Mouse (Mus musculus) forebrain, embryonic 12.5 days (tissue): Measurements from ENCODE around the gene Agrp. TPM values are rescaled to one million over a fixed set of nuclear protein-coding genes. Genes with fewer than 3 reads are reported as not detected.
A peak's percentile ranks its signal among the peaks of the same experiment; 100 is the strongest.

ENCODE experiments used
- ATAC-seq: fragments of 200-750 bp; cut with Nextera tagmentation; 2 replicates; pipeline ENCODE4 v1.8.0; 2017; ENCODE audit warnings: moderate TSS enrichment; ENCODE audit not compliant: low FRiP score
- H3K27ac ChIP-seq: fragments of 300-500 bp; sonication (generic); 2 replicates; pipeline ENCODE4 v1.5.1; 2016; ENCODE audit warnings: mild to moderate bottlenecking
- H3K27me3 ChIP-seq: fragments of 300-500 bp; sonication (generic); 2 replicates; pipeline ENCODE4 v1.6.1; 2016; ENCODE audit warnings: mild to moderate bottlenecking
- H3K36me3 ChIP-seq: fragments of 300-500 bp; sonication (generic); replicated peaks from 2 replicates; pipeline ENCODE4 v1.6.1; 2016; ENCODE audit warnings: mild to moderate bottlenecking
- H3K4me1 ChIP-seq: fragments of 300-500 bp; sonication (generic); 2 replicates; pipeline ENCODE4 v1.6.1; 2016
- H3K4me2 ChIP-seq: fragments of 300-500 bp; sonication (generic); 2 replicates; pipeline ENCODE4 v1.6.1; 2016; ENCODE audit warnings: mild to moderate bottlenecking, moderate library complexity
- H3K4me3 ChIP-seq: fragments of 300-500 bp; sonication (generic); replicated peaks from 2 replicates; pipeline ENCODE4 v1.5.1; 2016; ENCODE audit warnings: mild to moderate bottlenecking
- H3K9ac ChIP-seq: fragments of 300-500 bp; sonication (generic); 2 replicates; pipeline ENCODE4 v1.6.1; 2016; ENCODE audit warnings: mild to moderate bottlenecking
- H3K9me3 ChIP-seq: fragments of 300-500 bp; sonication (generic); 2 replicates; pipeline ENCODE4 v1.6.1; 2016
- WGBS: fragments of 180-500 bp; shearing (Covaris S2); methylation state at CpG from one replicate; pipeline ENCODE4 v1.1.7; 2016; 5-methylcytosine and 5-hydroxymethylcytosine counted together
- polyA plus RNA-seq: library from polyadenylated mRNA; unstranded; fragments of >200 nt; fragmentation: Nextera tagmentation; extraction: Ambion mirVana; gene quantifications from 2 replicates; pipeline ENCODE4 v1.2.1, GENCODE M21; 2016

Agrp gene
- polyA plus RNA-seq, 1 experiment from 2014 or later = 0.61 TPM

DNA sequence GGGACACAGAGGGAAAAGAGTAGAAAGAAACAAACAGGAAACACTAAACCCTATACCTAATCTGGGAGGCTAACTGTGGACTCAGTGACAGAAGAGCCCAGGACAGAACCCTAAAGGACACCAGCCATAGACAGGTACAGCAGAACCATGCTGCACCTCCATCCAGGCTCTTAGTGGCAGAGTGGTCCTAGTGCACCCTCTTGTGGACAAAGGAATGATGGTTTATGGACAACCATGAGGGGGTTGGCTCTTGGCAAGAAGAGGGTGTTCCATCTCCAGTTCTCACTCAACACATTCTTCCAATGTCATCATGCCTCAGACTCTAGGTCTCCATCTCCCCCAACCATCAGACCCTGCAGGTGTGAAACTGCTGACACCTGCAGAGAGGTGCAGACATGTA, 83.1 kb downstream of the Agrp start:
- Histone ChIP-seq H3K36me3 (peaks cover 4% of the 10 kb centered on the region; the same call in 1 of the 2 replicates), H3K27ac (no peak overlapping the region), H3K4me2 (no peak overlapping the region), H3K9me3 (no peaks in the 10 kb centered on the region), H3K27me3 (no peaks in the 10 kb centered on the region), H3K4me3 (no peak overlapping the region), H3K4me1 (no peaks in the 10 kb centered on the region), H3K9ac (no peak overlapping the region)
- ATAC-seq = peak; percentile 58; the same call in 1 of the 2 replicates

DNA sequence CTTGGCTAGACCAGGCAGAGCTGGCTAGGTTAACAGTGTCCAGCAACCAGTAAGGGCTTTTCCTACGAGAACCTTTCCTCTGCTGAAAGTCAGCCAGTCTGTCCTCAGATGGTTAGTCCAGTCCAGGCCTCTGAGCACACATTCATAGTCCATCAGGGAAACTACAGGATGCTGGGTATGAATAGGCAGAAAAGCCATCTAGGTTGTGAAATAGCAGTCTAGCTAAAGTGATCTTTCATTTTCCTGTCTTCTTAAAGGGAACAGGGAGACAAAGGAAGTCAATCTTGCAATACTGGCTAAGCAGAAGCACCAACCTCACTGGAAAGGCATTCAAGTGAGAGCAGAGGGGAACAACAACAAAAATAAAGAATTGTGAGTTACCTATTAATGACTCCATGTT, 84.4 kb downstream of the Agrp start:
- no peak overlapping the region for H3K4me3 ChIP-seq
- no peak overlapping the region for H3K4me2 ChIP-seq
- no peak overlapping the region for H3K9ac ChIP-seq
- no peak for ATAC-seq
- H3K36me3 ChIP-seq = peaks cover 4% of the 10 kb centered on the region; the same call in 1 of the 2 replicates
- no peaks in the 10 kb centered on the region for H3K27me3 ChIP-seq
- 71% methylated on average over 1 of the region's 1 CpGs for WGBS
- no peak overlapping the region for H3K27ac ChIP-seq
- no peaks in the 10 kb centered on the region for H3K4me1 ChIP-seq
- no peaks in the 10 kb centered on the region for H3K9me3 ChIP-seq

DNA sequence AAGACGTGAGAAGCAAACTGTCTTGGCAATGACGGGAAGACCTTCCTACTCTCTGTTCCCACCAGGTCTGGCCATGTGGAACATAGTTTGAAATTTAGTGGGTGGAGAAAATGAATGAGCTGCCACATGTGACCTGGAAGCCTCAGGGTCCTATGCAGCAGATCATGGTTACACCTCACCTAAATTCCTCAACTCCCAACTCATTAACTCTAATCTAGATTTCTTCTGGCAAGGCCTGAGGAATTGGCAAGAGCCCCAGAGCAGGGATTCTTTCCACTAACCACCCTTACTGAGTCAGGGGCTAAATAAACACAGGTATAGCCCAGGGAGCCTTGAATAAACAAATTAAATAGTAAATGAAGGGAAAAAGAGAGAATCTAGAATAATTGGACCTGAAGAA, 85.2 kb downstream of the Agrp start:
- no peaks in the 10 kb centered on the region for H3K9me3 ChIP-seq
- H3K36me3 ChIP-seq = peaks cover 4% of the 10 kb centered on the region; the same call in 1 of the 2 replicates
- no peaks in the 10 kb centered on the region for H3K4me1 ChIP-seq
- no peak overlapping the region for H3K27ac ChIP-seq
- H3K4me2 ChIP-seq = no peak overlapping the region
- no peaks in the 10 kb centered on the region for H3K27me3 ChIP-seq
- no peak for ATAC-seq
- 91% methylated on average over 2 of the region's 2 CpGs for WGBS
- H3K4me3 ChIP-seq = no peak overlapping the region
- H3K9ac ChIP-seq = no peak overlapping the region

DNA sequence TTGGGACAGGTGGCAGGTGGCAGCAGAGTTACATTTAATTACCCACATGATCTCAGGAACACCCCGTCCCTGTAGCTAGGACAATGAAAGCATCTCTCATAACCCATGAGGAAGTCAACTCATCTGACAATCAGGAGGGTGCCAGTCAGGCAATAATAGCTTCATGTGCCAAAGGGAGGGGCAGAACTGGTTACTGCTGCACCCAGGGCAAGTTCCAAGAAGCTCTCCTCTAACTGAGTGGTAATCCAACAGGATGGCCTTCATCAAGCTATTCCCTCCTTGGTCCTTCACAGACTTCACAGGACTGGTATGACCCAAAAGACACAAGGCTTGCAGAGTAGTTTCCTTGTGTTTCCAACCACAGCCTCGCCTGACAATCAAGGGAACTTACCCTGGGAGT, 87.1 kb downstream of the Agrp start:
- Histone ChIP-seq H3K4me2 (no peak overlapping the region), H3K36me3 (peaks cover 4% of the 10 kb centered on the region; the same call in 1 of the 2 replicates), H3K4me1 (peaks cover 2% of the 10 kb centered on the region; the same call in 1 of the 2 replicates), H3K9me3 (no peaks in the 10 kb centered on the region), H3K9ac (no peak overlapping the region), H3K27ac (no peak overlapping the region), H3K4me3 (no peak overlapping the region), H3K27me3 (no peaks in the 10 kb centered on the region)
- no peak for ATAC-seq
- WGBS = 71% methylated on average over 2 of the region's 2 CpGs

DNA sequence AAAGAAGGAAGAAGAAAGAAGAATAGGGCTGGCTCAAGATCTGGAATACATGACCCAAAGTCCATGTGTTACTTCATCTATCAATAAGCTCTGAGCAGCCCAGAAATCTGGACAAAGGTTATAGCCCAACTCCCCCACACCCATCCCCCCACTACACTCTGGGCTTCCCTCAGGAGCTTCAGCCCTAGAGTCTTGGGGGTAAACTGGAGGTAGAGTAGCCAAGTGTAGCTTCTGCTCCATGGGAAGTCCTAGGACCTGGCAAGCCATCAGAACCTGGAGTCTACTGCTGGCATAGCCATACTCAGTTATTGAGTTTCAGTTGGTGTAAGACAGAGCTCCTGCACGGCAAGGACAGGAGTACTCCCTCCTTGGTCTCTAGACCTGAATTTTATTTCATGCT, 87.7 kb downstream of the Agrp start:
- Histone ChIP-seq H3K36me3 (peaks cover 4% of the 10 kb centered on the region; the same call in 1 of the 2 replicates), H3K27ac (no peak overlapping the region), H3K4me1 (peaks cover 3% of the 10 kb centered on the region; the same call in 1 of the 2 replicates), H3K4me2 (no peak overlapping the region), H3K9me3 (no peaks in the 10 kb centered on the region), H3K9ac (no peak overlapping the region), H3K4me3 (no peak overlapping the region), H3K27me3 (no peaks in the 10 kb centered on the region)
- ATAC-seq = no peak
- 87% methylated on average over 1 of the region's 1 CpGs for WGBS

DNA sequence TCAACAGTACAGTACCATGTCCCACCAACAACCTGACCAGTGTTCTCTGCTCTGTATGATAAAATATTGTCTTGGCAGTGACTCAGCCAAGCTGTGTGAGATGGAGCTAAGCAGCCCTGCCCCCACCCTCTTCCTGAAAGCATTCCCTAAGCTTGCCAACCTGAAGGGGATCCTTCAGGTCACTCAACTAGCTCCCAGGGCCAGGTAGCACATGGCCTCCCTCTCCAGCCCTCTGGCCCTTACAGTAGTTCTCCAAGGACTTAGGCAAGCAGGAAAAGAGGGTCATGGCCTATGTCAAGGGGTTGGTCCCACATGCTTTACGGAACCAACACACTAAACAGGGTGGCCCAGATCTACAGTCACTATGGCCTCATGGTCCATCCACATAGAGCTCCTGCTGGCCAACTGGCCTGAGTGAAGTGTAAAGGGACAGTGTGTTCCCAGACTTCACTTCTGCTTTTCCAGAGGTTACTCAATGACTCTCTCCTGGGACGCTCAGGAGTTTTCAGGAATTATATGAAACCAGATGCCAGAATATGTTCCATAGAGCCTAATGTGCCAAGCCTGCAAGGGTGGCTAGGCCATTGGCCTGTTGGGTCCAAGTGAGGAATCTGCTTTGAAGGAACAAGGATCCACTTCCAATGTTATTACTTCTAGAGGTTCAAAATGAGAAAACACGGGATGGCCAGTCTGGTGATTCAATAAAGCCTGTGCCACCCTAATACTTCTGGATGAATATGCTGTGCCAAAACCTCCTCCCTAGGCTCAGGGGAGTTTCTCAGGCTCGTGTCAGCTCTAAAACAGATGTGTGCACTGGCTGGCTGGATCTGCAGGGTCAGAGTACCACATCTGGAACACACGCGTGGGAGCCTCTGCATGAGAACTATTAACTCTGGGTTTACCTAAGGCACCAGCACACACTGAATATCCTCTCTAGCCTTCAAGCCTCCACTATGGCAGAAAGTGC, 90.5 kb downstream of the Agrp start:
- H3K4me1 ChIP-seq = peaks cover 3% of the 10 kb centered on the region; the same call in 1 of the 2 replicates
- H3K36me3 ChIP-seq = peaks cover 4% of the 10 kb centered on the region; the same call in 1 of the 2 replicates
- no peak overlapping the region for H3K4me2 ChIP-seq
- no peak overlapping the region for H3K27ac ChIP-seq
- H3K27me3 ChIP-seq = no peaks in the 10 kb centered on the region
- no peaks in the 10 kb centered on the region for H3K9me3 ChIP-seq
- no peak overlapping the region for H3K4me3 ChIP-seq
- H3K9ac ChIP-seq = no peak overlapping the region
- 82% methylated on average over 6 of the region's 6 CpGs for WGBS
- no peak for ATAC-seq

DNA sequence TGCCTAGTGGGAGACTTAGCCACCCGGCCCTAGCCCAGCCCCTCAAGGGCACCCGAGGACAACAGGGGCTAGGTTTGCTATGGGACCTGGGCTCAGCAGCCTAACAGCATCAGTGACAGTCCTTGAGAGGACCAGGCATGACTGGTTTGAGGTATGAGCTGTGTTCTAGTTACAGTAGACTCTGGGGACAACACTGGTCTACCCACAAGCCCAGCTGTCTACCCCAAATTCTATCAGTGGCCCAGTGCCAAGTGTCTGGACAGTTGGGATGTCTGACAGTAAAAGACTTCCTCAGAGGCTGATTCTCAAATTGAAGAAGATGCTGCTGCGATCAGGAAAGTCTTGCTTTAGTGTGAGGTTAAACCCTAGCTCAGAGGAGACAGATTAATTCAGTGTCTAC, 91.9 kb downstream of the Agrp start:
- no peak for ATAC-seq
- WGBS = 92% methylated on average over 3 of the region's 3 CpGs
- Histone ChIP-seq H3K9me3 (no peaks in the 10 kb centered on the region), H3K36me3 (0 out of 2 replicates have a peak, but pooled peaks cover 3% of the 10 kb centered on the region), H3K4me2 (no peak overlapping the region), H3K4me1 (peaks cover 3% of the 10 kb centered on the region; the same call in 1 of the 2 replicates), H3K4me3 (no peak overlapping the region), H3K27ac (no peak overlapping the region), H3K9ac (no peak overlapping the region), H3K27me3 (no peaks in the 10 kb centered on the region)

DNA sequence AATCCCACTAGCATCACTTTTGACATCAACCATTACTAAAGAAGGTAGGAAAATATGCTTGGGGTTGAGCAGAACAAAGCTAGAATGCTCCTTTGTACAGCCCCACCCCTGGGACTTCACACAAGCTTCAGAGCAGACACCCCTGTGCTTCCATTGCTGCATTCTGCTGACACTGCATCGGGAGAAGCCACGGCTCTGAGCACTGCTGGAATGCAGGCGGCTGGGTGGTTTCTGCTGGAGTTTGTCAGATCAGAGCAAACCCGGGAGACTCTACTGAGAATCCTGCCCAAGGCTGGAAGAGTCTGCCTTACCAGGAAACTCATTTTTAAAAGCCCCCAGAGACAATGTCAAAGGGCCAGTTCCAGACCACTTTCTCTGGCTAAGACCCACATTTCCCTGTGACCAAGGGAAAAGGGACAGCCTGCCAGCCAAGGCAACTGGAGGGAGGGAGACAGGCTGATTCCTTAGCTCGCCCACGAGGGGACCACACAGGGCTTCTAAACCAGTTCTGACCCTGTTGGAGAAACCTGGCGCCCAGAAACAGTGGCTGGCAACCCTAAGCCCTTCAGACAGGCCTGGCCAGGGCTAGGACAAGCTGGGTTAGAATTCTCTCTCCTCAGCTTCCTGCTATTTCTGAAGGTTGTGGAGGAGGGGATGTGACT, 92.5 kb downstream of the Agrp start:
- Histone ChIP-seq H3K36me3 (no peaks in the 10 kb centered on the region), H3K4me1 (peaks cover 3% of the 10 kb centered on the region; the same call in 1 of the 2 replicates), H3K4me3 (no peak overlapping the region), H3K9me3 (no peaks in the 10 kb centered on the region), H3K4me2 (no peak overlapping the region), H3K9ac (no peak overlapping the region), H3K27ac (no peak overlapping the region), H3K27me3 (no peaks in the 10 kb centered on the region)
- no peak for ATAC-seq
- WGBS = 71% methylated on average over 7 of the region's 7 CpGs

DNA sequence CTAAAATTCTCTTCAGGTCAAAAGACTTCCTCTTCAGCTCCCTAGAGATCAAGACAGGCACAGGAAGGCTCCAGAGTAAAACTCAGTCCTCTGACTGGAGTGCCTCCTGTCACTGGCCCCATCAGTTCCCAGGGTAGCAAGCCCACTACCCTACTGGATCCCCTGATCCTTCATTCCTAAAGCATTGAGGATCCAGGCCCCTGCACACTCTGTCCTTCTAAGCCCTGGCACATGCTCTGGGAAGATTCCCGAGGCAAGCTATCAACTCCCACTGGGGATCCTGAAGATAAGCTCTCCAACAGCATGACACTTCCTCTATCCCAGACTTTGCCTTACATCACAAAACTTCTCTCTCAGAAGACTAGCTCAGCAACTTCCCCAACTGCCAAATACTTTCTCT, 93.5 kb downstream of the Agrp start:
- Histone ChIP-seq H3K4me2 (no peak overlapping the region), H3K9me3 (no peaks in the 10 kb centered on the region), H3K4me1 (peaks cover 3% of the 10 kb centered on the region; the same call in 1 of the 2 replicates), H3K4me3 (no peak overlapping the region), H3K27me3 (no peaks in the 10 kb centered on the region), H3K9ac (no peak overlapping the region), H3K27ac (no peak overlapping the region), H3K36me3 (peaks cover 6% of the 10 kb centered on the region)
- 66% methylated on average over 1 of the region's 1 CpGs for WGBS
- no peak for ATAC-seq

DNA sequence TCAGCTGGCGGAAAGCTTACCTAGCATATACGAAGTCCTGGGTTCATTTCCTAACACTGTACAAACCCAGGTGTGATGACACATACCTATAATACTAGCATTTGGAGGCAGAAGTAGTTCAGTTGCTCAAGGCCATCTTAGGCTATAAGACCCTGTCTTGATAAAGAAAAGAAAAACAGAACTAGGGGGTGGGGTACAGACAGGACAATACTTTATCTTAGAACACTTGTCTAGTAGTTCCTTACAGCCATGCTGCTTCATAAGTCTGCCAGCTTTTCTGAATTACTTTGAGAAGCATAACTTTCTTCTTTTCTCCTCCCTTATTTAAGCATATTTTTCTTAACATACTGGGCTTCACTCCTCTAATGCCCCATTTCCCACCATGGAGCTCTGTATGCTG, 94.4 kb downstream of the Agrp start:
- no peak for ATAC-seq
- Histone ChIP-seq H3K9me3 (no peaks in the 10 kb centered on the region), H3K4me3 (no peak overlapping the region), H3K4me1 (peaks cover 3% of the 10 kb centered on the region; the same call in 1 of the 2 replicates), H3K4me2 (no peak overlapping the region), H3K9ac (no peak overlapping the region), H3K36me3 (peaks cover 15% of the 10 kb centered on the region), H3K27me3 (no peaks in the 10 kb centered on the region), H3K27ac (no peak overlapping the region)
- WGBS = 95% methylated on average over 2 of the region's 2 CpGs

DNA sequence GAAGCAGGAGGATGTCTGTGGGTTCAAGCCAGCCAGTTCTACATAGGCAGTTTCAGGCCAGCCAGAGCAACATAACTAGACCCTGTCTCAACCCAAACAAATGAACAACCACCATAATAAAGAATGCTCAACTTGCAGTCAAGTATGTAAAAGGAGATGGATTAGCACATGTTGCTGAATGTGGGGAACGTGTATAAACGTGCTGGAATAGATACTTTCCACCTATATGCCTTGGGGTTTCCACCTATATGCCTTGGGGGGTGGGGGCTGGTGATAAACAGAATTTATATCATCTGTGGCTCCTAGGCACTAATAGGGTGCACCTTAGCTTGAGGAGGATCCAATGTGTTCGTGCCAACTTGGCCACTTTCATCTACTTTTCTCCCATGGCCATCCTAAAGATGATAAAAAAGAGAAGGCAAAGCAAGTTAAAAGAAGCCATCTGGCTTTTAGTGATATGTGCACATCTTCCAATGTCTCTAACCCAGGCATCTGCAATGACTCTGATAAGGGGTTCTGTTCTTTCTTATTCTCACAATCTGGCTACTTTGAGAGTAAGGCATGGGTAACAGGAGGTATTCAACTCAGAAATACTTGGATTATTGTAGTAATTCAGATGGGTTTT, 95.0 kb downstream of the Agrp start:
- Histone ChIP-seq H3K9ac (no peak overlapping the region), H3K4me2 (no peak overlapping the region), H3K9me3 (no peaks in the 10 kb centered on the region), H3K4me3 (no peak overlapping the region), H3K27ac (no peak overlapping the region), H3K36me3 (peaks cover 22% of the 10 kb centered on the region), H3K4me1 (peaks cover 3% of the 10 kb centered on the region; the same call in 1 of the 2 replicates), H3K27me3 (no peaks in the 10 kb centered on the region)
- 69% methylated on average over 3 of the region's 3 CpGs for WGBS
- no peak for ATAC-seq

DNA sequence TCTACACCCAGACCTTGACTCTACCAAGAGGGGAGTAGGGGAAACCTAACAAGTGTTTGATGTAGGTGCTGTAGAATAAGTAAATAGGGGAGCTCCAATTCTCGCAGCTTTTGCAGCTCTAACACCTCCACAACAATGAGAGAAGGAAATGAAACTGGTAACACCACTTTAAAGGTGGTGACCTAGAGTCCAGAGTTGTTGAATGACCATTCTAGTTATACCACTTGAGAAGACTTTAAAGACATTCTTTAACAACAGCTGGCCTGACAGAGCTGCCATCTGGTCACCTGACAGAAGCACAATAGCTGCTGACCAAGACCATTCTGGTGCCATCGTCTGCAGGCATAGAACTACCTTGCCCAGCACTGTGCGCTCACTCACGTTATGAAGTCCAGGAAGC, 98.3 kb downstream of the Agrp start:
- no peak overlapping the region for H3K9ac ChIP-seq
- ATAC-seq = no peak
- no peak overlapping the region for H3K27ac ChIP-seq
- no peaks in the 10 kb centered on the region for H3K4me1 ChIP-seq
- peaks cover 33% of the 10 kb centered on the region for H3K36me3 ChIP-seq
- no peak overlapping the region for H3K4me3 ChIP-seq
- no peaks in the 10 kb centered on the region for H3K9me3 ChIP-seq
- WGBS = 88% methylated on average over 4 of the region's 4 CpGs
- H3K27me3 ChIP-seq = no peaks in the 10 kb centered on the region
- no peak overlapping the region for H3K4me2 ChIP-seq
